Mouse (Mus musculus) midbrain, embryonic 12.5 days (tissue): ENCODE measurements around the gene Ethe1. TPM values are rescaled to one million over a fixed set of nuclear protein-coding genes. Genes with fewer than 3 reads are reported as not detected.
A peak's percentile ranks its signal among the peaks of the same experiment; 100 is the strongest.

Experiments used
- ATAC-seq: fragments of 200-750 bp; cut with Nextera tagmentation; 2 replicates; pipeline ENCODE4 v1.8.0; 2017; ENCODE audit warnings: low read depth, moderate TSS enrichment, moderate library complexity; ENCODE audit not compliant: low FRiP score
- H3K27ac ChIP-seq: fragments of 300-500 bp; sonication (generic); replicated peaks from 2 replicates; pipeline ENCODE4 v1.5.1; 2016; ENCODE audit warnings: mild to moderate bottlenecking
- H3K27me3 ChIP-seq: fragments of 300-500 bp; sonication (generic); 2 replicates; pipeline ENCODE4 v1.6.1; 2016; ENCODE audit warnings: mild to moderate bottlenecking
- H3K36me3 ChIP-seq: fragments of 300-500 bp; sonication (generic); 2 replicates; pipeline ENCODE4 v1.6.1; 2016
- H3K4me1 ChIP-seq: fragments of 300-500 bp; sonication (generic); 2 replicates; pipeline ENCODE4 v1.6.1; 2016
- H3K4me2 ChIP-seq: fragments of 300-500 bp; sonication (generic); replicated peaks from 2 replicates; pipeline ENCODE4 v1.6.1; 2016; ENCODE audit warnings: mild to moderate bottlenecking, moderate library complexity
- H3K4me3 ChIP-seq: fragments of 300-500 bp; sonication (generic); 2 replicates; pipeline ENCODE4 v1.5.1; 2016; ENCODE audit warnings: mild to moderate bottlenecking
- H3K9ac ChIP-seq: fragments of 300-500 bp; sonication (generic); replicated peaks from 2 replicates; pipeline ENCODE4 v1.6.1; 2016; ENCODE audit warnings: mild to moderate bottlenecking, moderate library complexity
- H3K9me3 ChIP-seq: fragments of 300-500 bp; sonication (generic); 2 replicates; pipeline ENCODE4 v1.6.1; 2016; ENCODE audit warnings: mild to moderate bottlenecking
- WGBS: fragments of 180-500 bp; shearing (Covaris S2); methylation state at CpG from one replicate; pipeline ENCODE4 v1.1.7; 2016; 5-methylcytosine and 5-hydroxymethylcytosine counted together
- polyA plus RNA-seq: library from polyadenylated mRNA; unstranded; fragments of >200 nt; fragmentation: Nextera tagmentation; extraction: Ambion mirVana; gene quantifications from 2 replicates; pipeline ENCODE4 v1.2.1, GENCODE M21; 2016

Gene Ethe1
- polyA plus RNA-seq, 1 experiment from 2014 or later: 14.8 TPM

- no peak for ATAC-seq
- Histone ChIP-seq H3K9me3 (no peaks in the 10 kb centered on the region), H3K4me3 (no peak overlapping the region), H3K27me3 (no peaks in the 10 kb centered on the region), H3K4me1 (no peaks in the 10 kb centered on the region), H3K4me2 (no peak overlapping the region), H3K27ac (no peak overlapping the region), H3K36me3 (peaks cover 54% of the 10 kb centered on the region), H3K9ac (no peak overlapping the region)
- 96% methylated on average over 4 of the region's 4 CpGs for whole genome bisulfite sequencing
These were observed 25.9 kb upstream of the Ethe1 start for GRCm38 (mm10) chr7:24561450-24561849.

- H3K9ac ChIP-seq: no peak overlapping the region
- H3K27me3 ChIP-seq: no peaks in the 10 kb centered on the region
- H3K36me3 ChIP-seq: peaks cover 66% of the 10 kb centered on the region
- no peaks in the 10 kb centered on the region for H3K9me3 ChIP-seq
- no peak overlapping the region for H3K4me2 ChIP-seq
- ATAC-seq: no peak
- no peak overlapping the region for H3K4me3 ChIP-seq
- WGBS: 87% methylated on average over 8 of the region's 8 CpGs
- H3K4me1 ChIP-seq: no peaks in the 10 kb centered on the region
- H3K27ac ChIP-seq: no peak overlapping the region
These were observed 24.0 kb upstream of the Ethe1 start for GRCm38 (mm10) chr7:24563191-24563836.

- no peaks in the 10 kb centered on the region for H3K9me3 ChIP-seq
- no peak overlapping the region for H3K4me3 ChIP-seq
- no peak overlapping the region for H3K27ac ChIP-seq
- no peak overlapping the region for H3K9ac ChIP-seq
- H3K36me3 ChIP-seq: peaks cover 68% of the 10 kb centered on the region
- no peak for ATAC-seq
- WGBS: 89% methylated on average over 4 of the region's 4 CpGs
- no peak overlapping the region for H3K4me2 ChIP-seq
- H3K4me1 ChIP-seq: no peaks in the 10 kb centered on the region
- H3K27me3 ChIP-seq: no peaks in the 10 kb centered on the region
These were observed 23.5 kb upstream of the Ethe1 start for GRCm38 (mm10) chr7:24563837-24564206.

- Histone ChIP-seq H3K9ac (no peak overlapping the region), H3K4me3 (no peak overlapping the region), H3K36me3 (peaks cover 75% of the 10 kb centered on the region), H3K9me3 (no peaks in the 10 kb centered on the region), H3K4me1 (no peaks in the 10 kb centered on the region), H3K27me3 (no peaks in the 10 kb centered on the region), H3K4me2 (no peak overlapping the region), H3K27ac (no peak overlapping the region)
- peak; percentile 49; the same call in 1 of the 2 replicates for ATAC-seq
- 60% methylated on average over 6 of the region's 6 CpGs for WGBS
These were observed 22.6 kb upstream of the Ethe1 start for GRCm38 (mm10) chr7:24564607-24565265.

- ATAC-seq: no peak
- no peaks in the 10 kb centered on the region for H3K4me1 ChIP-seq
- H3K9me3 ChIP-seq: no peaks in the 10 kb centered on the region
- peaks cover 78% of the 10 kb centered on the region for H3K36me3 ChIP-seq
- H3K4me3 ChIP-seq: no peak overlapping the region
- H3K4me2 ChIP-seq: no peak overlapping the region
- no peak overlapping the region for H3K27ac ChIP-seq
- no peak overlapping the region for H3K9ac ChIP-seq
- 96% methylated on average over 11 of the region's 11 CpGs for WGBS
- H3K27me3 ChIP-seq: no peaks in the 10 kb centered on the region
These were observed 21.7 kb upstream of the Ethe1 start for GRCm38 (mm10) chr7:24565627-24566026.

GRCm38 (mm10) chr7:24566206-24566605 is 21.1 kb upstream of the Ethe1 start:
- ATAC-seq: no peak
- Histone ChIP-seq H3K9ac (no peak overlapping the region), H3K36me3 (peaks cover 78% of the 10 kb centered on the region)

GRCm38 (mm10) chr7:24568512-24568911 is 18.8 kb upstream of the Ethe1 start:
- H3K36me3 ChIP-seq: peaks cover 67% of the 10 kb centered on the region
- H3K9me3 ChIP-seq: no peaks in the 10 kb centered on the region
- ATAC-seq: no peak
- 79% methylated on average over 4 of the region's 4 CpGs for WGBS
- H3K4me3 ChIP-seq: no peak overlapping the region
- H3K27me3 ChIP-seq: no peaks in the 10 kb centered on the region
- H3K4me2 ChIP-seq: no peak overlapping the region
- H3K9ac ChIP-seq: no peak overlapping the region
- no peak overlapping the region for H3K27ac ChIP-seq
- H3K4me1 ChIP-seq: no peaks in the 10 kb centered on the region

More at GRCm38 (mm10) chr7:24566206-24566605, 21.1 kb upstream of the Ethe1 start:
- H3K9me3 ChIP-seq: no peaks in the 10 kb centered on the region
- no peaks in the 10 kb centered on the region for H3K4me1 ChIP-seq
- 92% methylated on average over 9 of the region's 9 CpGs for WGBS
- no peak overlapping the region for H3K27ac ChIP-seq
- no peak overlapping the region for H3K4me2 ChIP-seq
- H3K4me3 ChIP-seq: no peak overlapping the region
- H3K27me3 ChIP-seq: no peaks in the 10 kb centered on the region

GRCm38 (mm10) chr7:24571071-24571470 is 16.3 kb upstream of the Ethe1 start:
- Histone ChIP-seq H3K4me1 (no peaks in the 10 kb centered on the region), H3K9ac (no peak overlapping the region; the same call in 1 of the 2 replicates), H3K36me3 (peaks cover 60% of the 10 kb centered on the region), H3K27ac (no peak overlapping the region), H3K9me3 (no peaks in the 10 kb centered on the region), H3K27me3 (no peaks in the 10 kb centered on the region), H3K4me2 (no peak overlapping the region), H3K4me3 (no peak overlapping the region)
- no peak for ATAC-seq
- WGBS: 80% methylated on average over 4 of the region's 4 CpGs

GRCm38 (mm10) chr7:24572455-24572854 is 14.9 kb upstream of the Ethe1 start:
- Histone ChIP-seq H3K4me2 (no peak overlapping the region), H3K9ac (no peak overlapping the region), H3K9me3 (no peaks in the 10 kb centered on the region), H3K36me3 (peaks cover 46% of the 10 kb centered on the region), H3K27ac (no peak overlapping the region), H3K27me3 (no peaks in the 10 kb centered on the region), H3K4me1 (no peaks in the 10 kb centered on the region), H3K4me3 (no peak overlapping the region)
- no peak for ATAC-seq
- 59% methylated on average over 5 of the region's 5 CpGs for WGBS

- no peak overlapping the region for H3K27ac ChIP-seq
- no peaks in the 10 kb centered on the region for H3K27me3 ChIP-seq
- H3K4me3 ChIP-seq: no peak overlapping the region
- no peak overlapping the region; the same call in 1 of the 2 replicates for H3K9ac ChIP-seq
- WGBS: 67% methylated on average over 12 of the region's 12 CpGs
- no peak for ATAC-seq
- no peak overlapping the region for H3K4me2 ChIP-seq
- no peaks in the 10 kb centered on the region for H3K4me1 ChIP-seq
- H3K36me3 ChIP-seq: peaks cover 28% of the 10 kb centered on the region
- no peaks in the 10 kb centered on the region for H3K9me3 ChIP-seq
These were observed 13.0 kb upstream of the Ethe1 start for GRCm38 (mm10) chr7:24574224-24574796.

- H3K27me3 ChIP-seq: no peaks in the 10 kb centered on the region
- H3K27ac ChIP-seq: no peak overlapping the region
- H3K36me3 ChIP-seq: peaks cover 9% of the 10 kb centered on the region; the same call in 1 of the 2 replicates
- no peaks in the 10 kb centered on the region for H3K4me1 ChIP-seq
- no peak overlapping the region for H3K4me2 ChIP-seq
- 90% methylated on average over 10 of the region's 10 CpGs for WGBS
- H3K9ac ChIP-seq: no peak overlapping the region
- H3K9me3 ChIP-seq: no peaks in the 10 kb centered on the region
- H3K4me3 ChIP-seq: no peak overlapping the region
- no peak for ATAC-seq
These were observed 9.5 kb upstream of the Ethe1 start for GRCm38 (mm10) chr7:24577811-24578210.

- Histone ChIP-seq H3K4me2 (no peak overlapping the region), H3K4me1 (peaks cover 11% of the 10 kb centered on the region; the same call in 1 of the 2 replicates), H3K27ac (no peak overlapping the region), H3K9me3 (no peaks in the 10 kb centered on the region), H3K9ac (no peak overlapping the region), H3K4me3 (no peak overlapping the region), H3K27me3 (peaks cover 38% of the 10 kb centered on the region), H3K36me3 (no peaks in the 10 kb centered on the region)
- 88% methylated on average over 6 of the region's 6 CpGs for WGBS
- no peak for ATAC-seq
These were observed 2.5 kb upstream of the Ethe1 start for GRCm38 (mm10) chr7:24584876-24585275.
